Mouse (Mus musculus) forebrain, embryonic 12.5 days (tissue): ENCODE measurements at regions not wholly inside any gene's neighbourhood (a gene's known extent, or its start where the extent isn't known, plus 50 kb on each side); places are given as distances from the start of the nearest gene placed in this dataset.

Source experiments
- ATAC-seq: fragments of 200-750 bp; cut with Nextera tagmentation; 2 replicates; pipeline ENCODE4 v1.8.0; 2017; ENCODE audit warnings: moderate TSS enrichment; ENCODE audit not compliant: low FRiP score
- H3K27ac ChIP-seq: fragments of 300-500 bp; sonication (generic); 2 replicates; pipeline ENCODE4 v1.5.1; 2016; ENCODE audit warnings: mild to moderate bottlenecking
- H3K27me3 ChIP-seq: fragments of 300-500 bp; sonication (generic); 2 replicates; pipeline ENCODE4 v1.6.1; 2016; ENCODE audit warnings: mild to moderate bottlenecking
- H3K36me3 ChIP-seq: fragments of 300-500 bp; sonication (generic); replicated peaks from 2 replicates; pipeline ENCODE4 v1.6.1; 2016; ENCODE audit warnings: mild to moderate bottlenecking
- H3K4me1 ChIP-seq: fragments of 300-500 bp; sonication (generic); 2 replicates; pipeline ENCODE4 v1.6.1; 2016
- H3K4me2 ChIP-seq: fragments of 300-500 bp; sonication (generic); 2 replicates; pipeline ENCODE4 v1.6.1; 2016; ENCODE audit warnings: mild to moderate bottlenecking, moderate library complexity
- H3K4me3 ChIP-seq: fragments of 300-500 bp; sonication (generic); replicated peaks from 2 replicates; pipeline ENCODE4 v1.5.1; 2016; ENCODE audit warnings: mild to moderate bottlenecking
- H3K9ac ChIP-seq: fragments of 300-500 bp; sonication (generic); 2 replicates; pipeline ENCODE4 v1.6.1; 2016; ENCODE audit warnings: mild to moderate bottlenecking
- H3K9me3 ChIP-seq: fragments of 300-500 bp; sonication (generic); 2 replicates; pipeline ENCODE4 v1.6.1; 2016
- WGBS: fragments of 180-500 bp; shearing (Covaris S2); methylation state at CpG from one replicate; pipeline ENCODE4 v1.1.7; 2016; 5-methylcytosine and 5-hydroxymethylcytosine counted together

- no peak overlapping the region for H3K4me3 ChIP-seq
- 0 out of 2 replicates have a peak overlapping the region, but pooled peaks have one; percentile 7 for H3K9ac ChIP-seq
- H3K36me3 ChIP-seq = no peaks in the 10 kb centered on the region
- peak overlapping the region; percentile 13; the same call in 1 of the 2 replicates for H3K4me2 ChIP-seq
- peak; percentile 87 for ATAC-seq
- peak overlapping the region; percentile 85 for H3K27ac ChIP-seq
- no peaks in the 10 kb centered on the region for H3K9me3 ChIP-seq
- H3K27me3 ChIP-seq = 0 out of 2 replicates have a peak, but pooled peaks cover 4% of the 10 kb centered on the region
- peaks cover 41% of the 10 kb centered on the region for H3K4me1 ChIP-seq
- 8% methylated on average over 13 of the region's 13 CpGs for WGBS
Observed at GRCm38 (mm10) chr2:173406344-173407094, 115.9 kb upstream of the 1700021F07Rik start.

- no peaks in the 10 kb centered on the region for H3K36me3 ChIP-seq
- no peaks in the 10 kb centered on the region for H3K9me3 ChIP-seq
- 64% methylated on average over 3 of the region's 3 CpGs for WGBS
- H3K4me2 ChIP-seq = peak overlapping the region; percentile 13; the same call in 1 of the 2 replicates
- peak overlapping the region; percentile 85 for H3K27ac ChIP-seq
- ATAC-seq = peak; percentile 45
- 0 out of 2 replicates have a peak, but pooled peaks cover 4% of the 10 kb centered on the region for H3K27me3 ChIP-seq
- H3K4me1 ChIP-seq = peaks cover 41% of the 10 kb centered on the region
- H3K4me3 ChIP-seq = no peak overlapping the region
- H3K9ac ChIP-seq = no peak overlapping the region
Observed at GRCm38 (mm10) chr2:173407133-173407532, 115.3 kb upstream of the 1700021F07Rik start.

- Histone ChIP-seq H3K27me3 (0 out of 2 replicates have a peak, but pooled peaks cover 4% of the 10 kb centered on the region), H3K4me1 (peaks cover 44% of the 10 kb centered on the region), H3K4me2 (no peak overlapping the region), H3K4me3 (no peak overlapping the region), H3K9ac (no peak overlapping the region), H3K27ac (no peak overlapping the region), H3K9me3 (no peaks in the 10 kb centered on the region), H3K36me3 (no peaks in the 10 kb centered on the region)
- WGBS = 87% methylated on average over 5 of the region's 5 CpGs
- no peak for ATAC-seq
Observed at GRCm38 (mm10) chr2:173408681-173409081, 113.7 kb upstream of the 1700021F07Rik start.

GRCm38 (mm10) chr2:173409433-173409832 lies 113.0 kb upstream of the 1700021F07Rik start:
- Histone ChIP-seq H3K36me3 (no peaks in the 10 kb centered on the region), H3K4me2 (no peak overlapping the region), H3K9ac (no peak overlapping the region), H3K4me3 (no peak overlapping the region), H3K27me3 (0 out of 2 replicates have a peak, but pooled peaks cover 8% of the 10 kb centered on the region), H3K4me1 (peaks cover 52% of the 10 kb centered on the region), H3K9me3 (no peaks in the 10 kb centered on the region), H3K27ac (0 out of 2 replicates have a peak overlapping the region, but pooled peaks have one; percentile 38)
- peak; percentile 52 for ATAC-seq
- 27% methylated on average over 16 of the region's 16 CpGs for WGBS

- Histone ChIP-seq H3K4me3 (no peak overlapping the region), H3K36me3 (no peaks in the 10 kb centered on the region), H3K27ac (0 out of 2 replicates have a peak overlapping the region, but pooled peaks have one; percentile 38), H3K9ac (no peak overlapping the region), H3K4me1 (peaks cover 21% of the 10 kb centered on the region), H3K9me3 (no peaks in the 10 kb centered on the region), H3K4me2 (no peak overlapping the region), H3K27me3 (0 out of 2 replicates have a peak, but pooled peaks cover 8% of the 10 kb centered on the region)
- no peak; the same call in 1 of the 2 replicates for ATAC-seq
- WGBS = 76% methylated on average over 18 of the region's 18 CpGs
Observed at GRCm38 (mm10) chr2:173413906-173414656, 108.3 kb upstream of the 1700021F07Rik start.

GRCm38 (mm10) chr2:173415429-173415828 lies 107.0 kb upstream of the 1700021F07Rik start:
- H3K27ac ChIP-seq = no peak overlapping the region
- 85% methylated on average over 7 of the region's 7 CpGs for WGBS
- no peaks in the 10 kb centered on the region for H3K9me3 ChIP-seq

GRCm38 (mm10) chr2:173416921-173417320 lies 105.5 kb upstream of the 1700021F07Rik start:
- H3K4me1 ChIP-seq = peaks cover 12% of the 10 kb centered on the region
- H3K4me2 ChIP-seq = no peak overlapping the region
- H3K27me3 ChIP-seq = 0 out of 2 replicates have a peak, but pooled peaks cover 4% of the 10 kb centered on the region
- 68% methylated on average over 1 of the region's 1 CpGs for WGBS
- no peak overlapping the region for H3K27ac ChIP-seq
- H3K9ac ChIP-seq = no peak overlapping the region
- no peak; the same call in 1 of the 2 replicates for ATAC-seq
- no peaks in the 10 kb centered on the region for H3K9me3 ChIP-seq
- H3K36me3 ChIP-seq = no peaks in the 10 kb centered on the region
- H3K4me3 ChIP-seq = no peak overlapping the region

More at GRCm38 (mm10) chr2:173415429-173415828, 107.0 kb upstream of the 1700021F07Rik start:
- Histone ChIP-seq H3K36me3 (no peaks in the 10 kb centered on the region), H3K9ac (no peak overlapping the region), H3K4me2 (no peak overlapping the region), H3K4me3 (no peak overlapping the region), H3K27me3 (0 out of 2 replicates have a peak, but pooled peaks cover 8% of the 10 kb centered on the region), H3K4me1 (peaks cover 12% of the 10 kb centered on the region)
- no peak for ATAC-seq

GRCm38 (mm10) chr2:173418951-173419350 lies 103.4 kb upstream of the 1700021F07Rik start:
- Histone ChIP-seq H3K27me3 (0 out of 2 replicates have a peak, but pooled peaks cover 4% of the 10 kb centered on the region), H3K4me1 (peaks cover 6% of the 10 kb centered on the region), H3K36me3 (no peaks in the 10 kb centered on the region), H3K27ac (no peak overlapping the region), H3K4me2 (no peak overlapping the region), H3K4me3 (no peak overlapping the region), H3K9me3 (no peaks in the 10 kb centered on the region), H3K9ac (no peak overlapping the region)
- WGBS = 91% methylated on average over 7 of the region's 7 CpGs
- no peak for ATAC-seq

- no peak for ATAC-seq
- Histone ChIP-seq H3K36me3 (no peaks in the 10 kb centered on the region), H3K4me2 (no peak overlapping the region), H3K9me3 (no peaks in the 10 kb centered on the region), H3K4me1 (no peaks in the 10 kb centered on the region), H3K27me3 (no peaks in the 10 kb centered on the region), H3K4me3 (no peak overlapping the region), H3K9ac (no peak overlapping the region), H3K27ac (no peak overlapping the region)
- 75% methylated on average over 10 of the region's 10 CpGs for WGBS
Observed at GRCm38 (mm10) chr2:173419972-173420391, 102.4 kb upstream of the 1700021F07Rik start.

- H3K4me3 ChIP-seq = no peak overlapping the region
- no peak overlapping the region for H3K4me2 ChIP-seq
- H3K27ac ChIP-seq = no peak overlapping the region
- ATAC-seq = no peak
- H3K27me3 ChIP-seq = no peaks in the 10 kb centered on the region
- WGBS = 86% methylated on average over 5 of the region's 5 CpGs
- H3K4me1 ChIP-seq = no peaks in the 10 kb centered on the region
- no peaks in the 10 kb centered on the region for H3K9me3 ChIP-seq
- no peaks in the 10 kb centered on the region for H3K36me3 ChIP-seq
- H3K9ac ChIP-seq = no peak overlapping the region
Observed at GRCm38 (mm10) chr2:173420481-173420880, 101.9 kb upstream of the 1700021F07Rik start.

- Histone ChIP-seq H3K9me3 (no peaks in the 10 kb centered on the region), H3K4me1 (peaks cover 7% of the 10 kb centered on the region), H3K4me2 (no peak overlapping the region), H3K9ac (no peak overlapping the region), H3K4me3 (no peak overlapping the region), H3K36me3 (no peaks in the 10 kb centered on the region), H3K27ac (no peak overlapping the region), H3K27me3 (no peaks in the 10 kb centered on the region)
- WGBS = 90% methylated on average over 7 of the region's 7 CpGs
- ATAC-seq = no peak
Observed at GRCm38 (mm10) chr2:173424875-173425274, 97.5 kb upstream of the 1700021F07Rik start.

- no peak overlapping the region for H3K9ac ChIP-seq
- no peak overlapping the region for H3K4me2 ChIP-seq
- WGBS = 89% methylated on average over 9 of the region's 9 CpGs
- no peaks in the 10 kb centered on the region for H3K27me3 ChIP-seq
- no peak for ATAC-seq
- H3K27ac ChIP-seq = no peak overlapping the region
- no peaks in the 10 kb centered on the region for H3K9me3 ChIP-seq
- H3K4me3 ChIP-seq = no peak overlapping the region
- peaks cover 7% of the 10 kb centered on the region for H3K4me1 ChIP-seq
- no peaks in the 10 kb centered on the region for H3K36me3 ChIP-seq
Observed at GRCm38 (mm10) chr2:173425754-173426153, 96.6 kb upstream of the 1700021F07Rik start.
